Mouse (Mus musculus): ENCODE data around the gene Bnip1.

- TF ChIP-seq CTCF (conservative IDR thresholded peaks at IDR 0.05; ENCODE audit: insufficient read depth, insufficient read length, low read depth, low read length): no peak
- no peak for TF ChIP-seq POLR2A (IDR thresholded peaks at IDR 0.05; ENCODE audit: low read depth, low read length)
Measured at GRCm38 (mm10) chr17:26841981-26842380, 61.1 kb downstream of the Bnip1 start.
